Mouse (Mus musculus) forebrain, embryonic 15.5 days (tissue): Measurements from ENCODE around the gene Efcab2. TPM values are rescaled to one million over a fixed set of nuclear protein-coding genes. Genes with fewer than 3 reads are reported as not detected.

Experiments
- ATAC-seq: fragments of 200-750 bp; cut with Nextera tagmentation; replicated peaks from 2 replicates; pipeline ENCODE4 v1.8.0; 2017; ENCODE audit warnings: mild to moderate bottlenecking, moderate TSS enrichment, moderate library complexity
- H3K27ac ChIP-seq: fragments of 300-500 bp; sonication (generic); replicated peaks from 2 replicates; pipeline ENCODE4 v1.5.1; 2015; ENCODE audit warnings: mild to moderate bottlenecking, inconsistent platforms
- H3K27me3 ChIP-seq: fragments of 300-500 bp; sonication (generic); 2 replicates; pipeline ENCODE4 v1.6.1; 2015; ENCODE audit warnings: inconsistent platforms
- H3K36me3 ChIP-seq: fragments of 300-500 bp; sonication (generic); 2 replicates; pipeline ENCODE4 v1.6.1; 2015; ENCODE audit warnings: mild to moderate bottlenecking, inconsistent platforms
- H3K4me1 ChIP-seq: fragments of 300-500 bp; sonication (generic); 2 replicates; pipeline ENCODE4 v1.6.1; 2015; ENCODE audit warnings: inconsistent platforms
- H3K4me2 ChIP-seq: fragments of 300-500 bp; sonication (generic); replicated peaks from 2 replicates; pipeline ENCODE4 v1.6.1; 2015; ENCODE audit warnings: mild to moderate bottlenecking, inconsistent platforms
- H3K4me3 ChIP-seq: fragments of 300-500 bp; sonication (generic); 2 replicates; pipeline ENCODE4 v1.5.1; 2015; ENCODE audit warnings: mild to moderate bottlenecking, inconsistent platforms
- H3K9ac ChIP-seq: fragments of 300-500 bp; sonication (generic); replicated peaks from 2 replicates; pipeline ENCODE4 v1.6.1; 2015; ENCODE audit warnings: mild to moderate bottlenecking, inconsistent platforms
- H3K9me3 ChIP-seq: fragments of 300-500 bp; sonication (generic); 2 replicates; pipeline ENCODE4 v1.6.1; 2016; ENCODE audit warnings: inconsistent platforms
- WGBS: fragments of 180-500 bp; shearing (Covaris S2); methylation state at CpG from one replicate; pipeline ENCODE4 v1.1.7; 2015; ENCODE audit warnings: mixed read lengths; 5-methylcytosine and 5-hydroxymethylcytosine counted together
- polyA plus RNA-seq: library from polyadenylated mRNA; unstranded; fragments of >200 nt; fragmentation: Nextera tagmentation; extraction: Ambion mirVana; gene quantifications from 2 replicates; pipeline ENCODE4 v1.2.1, GENCODE M21; 2015

The Efcab2 gene
- 6.6 and 8.2 TPM in 2 replicates for polyA plus RNA-seq

DNA sequence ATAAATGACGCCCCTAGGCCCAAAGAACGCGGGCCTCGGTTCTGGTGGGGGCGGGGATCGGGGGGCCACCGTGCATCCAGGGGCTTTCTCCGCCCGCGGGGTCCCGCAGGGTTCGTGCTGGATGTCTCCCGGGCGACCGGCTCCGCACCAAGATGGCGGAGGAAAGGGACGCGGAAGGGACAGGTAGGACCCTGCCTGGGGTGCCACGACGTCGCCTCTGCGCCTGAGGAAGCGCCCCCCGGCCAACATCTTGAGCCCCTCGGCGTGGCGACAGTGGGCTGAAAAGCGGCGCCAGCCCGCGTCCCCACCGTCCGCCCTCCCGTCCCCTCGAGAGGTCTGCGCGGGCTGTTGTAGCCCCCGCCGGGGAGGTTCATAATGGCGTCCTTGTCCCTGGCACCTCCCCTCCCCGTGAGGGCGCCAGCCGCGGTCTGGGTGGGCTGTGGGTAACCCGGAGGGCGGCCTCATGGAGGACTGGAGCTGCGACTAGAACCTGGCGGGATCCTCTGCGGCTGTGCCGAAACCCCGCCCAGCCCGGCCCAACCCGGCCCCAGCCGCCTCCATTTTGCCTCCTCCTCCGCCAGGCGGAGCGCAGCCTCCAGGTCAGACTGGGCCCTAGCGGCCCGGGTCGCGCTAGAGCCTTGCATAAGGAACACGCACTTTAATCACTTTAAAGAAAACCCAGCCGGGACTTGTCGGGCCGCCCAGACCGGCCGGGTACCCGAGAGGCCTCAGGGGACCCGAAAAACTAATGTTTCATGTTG lies at the start of gene Efcab2:
TSS of gene Efcab2 (plus strand) at position 135 of the 761 bp plus-strand sequence.
- no peaks in the 10 kb centered on the region for H3K27me3 ChIP-seq
- peak within 1 kb of the TSS; percentile 77 for H3K4me3 ChIP-seq
- peak within 1 kb of the TSS; percentile 61 for H3K4me2 ChIP-seq
- 0 out of 2 replicates have a peak, but pooled peaks cover 3% of the 10 kb centered on the region for H3K4me1 ChIP-seq
- WGBS: under 1% methylated on average over 68 of the region's 70 CpGs
- no peaks in the 10 kb centered on the region for H3K36me3 ChIP-seq
- H3K27ac ChIP-seq: peak within 1 kb of the TSS; percentile 100
- peak; percentile 97 for ATAC-seq
- H3K9ac ChIP-seq: peak within 1 kb of the TSS; percentile 87
- H3K9me3 ChIP-seq: no peaks in the 10 kb centered on the region

DNA sequence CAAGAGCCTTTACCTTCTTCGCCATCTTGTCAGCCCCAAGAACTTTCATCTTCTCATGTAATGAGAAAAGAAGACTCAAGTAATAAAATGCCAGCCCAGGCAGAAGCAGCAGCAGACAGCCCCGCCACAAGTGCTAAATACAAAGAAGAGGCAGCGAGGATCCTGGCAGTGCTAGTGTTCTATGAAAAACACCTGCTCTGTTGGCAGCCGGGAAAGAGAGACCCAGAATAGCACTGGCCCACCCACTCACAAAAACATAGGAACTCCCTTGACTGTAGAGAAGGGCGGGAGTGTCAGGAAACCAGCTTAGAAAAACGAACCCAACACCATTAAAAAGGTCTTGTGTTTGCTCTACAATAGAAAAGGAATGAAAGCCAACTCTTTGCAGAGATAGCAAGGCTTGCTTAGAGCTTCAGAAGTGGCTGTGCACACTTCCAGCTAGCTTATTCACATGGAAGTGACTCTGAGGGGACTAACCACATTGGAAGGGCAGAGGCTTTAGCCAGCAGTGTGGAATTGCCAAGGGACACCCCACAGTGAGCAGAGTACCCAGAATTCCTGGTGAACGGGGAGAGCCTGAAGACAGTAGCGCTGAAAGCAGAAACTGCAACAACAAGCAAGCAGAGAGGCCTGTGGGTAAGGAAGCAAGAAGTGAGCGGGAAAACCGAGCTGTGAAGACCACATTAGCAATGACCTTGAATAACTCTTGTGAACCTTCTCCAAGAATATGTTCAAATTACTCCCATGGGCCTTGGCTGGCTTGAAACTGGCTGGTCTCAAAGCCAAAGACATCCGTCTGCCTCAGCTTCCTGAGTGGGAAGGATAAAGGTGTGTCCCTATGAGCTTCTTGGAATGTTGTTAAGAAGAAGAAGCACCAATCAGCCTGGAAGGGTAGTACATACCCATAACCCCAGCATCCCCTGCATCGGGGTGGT lies 47.8 kb upstream of the Efcab2 start:
- WGBS: 63% methylated on average over 12 of the region's 12 CpGs
- H3K4me3 ChIP-seq: no peak overlapping the region
- H3K27me3 ChIP-seq: no peaks in the 10 kb centered on the region
- H3K27ac ChIP-seq: no peak overlapping the region
- no peak overlapping the region for H3K4me2 ChIP-seq
- no peaks in the 10 kb centered on the region for H3K36me3 ChIP-seq
- no peaks in the 10 kb centered on the region for H3K4me1 ChIP-seq
- H3K9me3 ChIP-seq: no peaks in the 10 kb centered on the region
- ATAC-seq: no peak
- no peak overlapping the region for H3K9ac ChIP-seq

DNA sequence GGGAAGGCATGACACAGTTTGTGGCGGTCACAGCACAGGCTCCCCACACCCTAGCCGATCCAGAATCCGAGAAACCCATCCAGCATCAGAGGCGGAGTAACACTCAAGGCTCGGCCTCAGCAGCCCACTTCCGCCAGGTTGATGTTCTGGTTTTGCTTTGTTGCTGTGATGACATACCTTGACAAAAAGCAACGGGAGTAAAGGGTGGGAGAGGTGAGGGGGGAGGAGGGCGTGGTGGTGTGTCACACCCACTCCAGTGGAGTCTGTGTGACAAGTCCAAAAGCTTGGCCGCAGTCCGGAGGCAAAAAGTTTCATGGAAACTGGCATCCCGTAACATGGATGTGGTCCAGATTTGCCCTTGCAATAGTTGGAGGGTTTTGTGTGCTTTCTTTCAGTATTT lies 45.6 kb upstream of the Efcab2 start:
- 91% methylated on average over 11 of the region's 11 CpGs for WGBS
- Histone ChIP-seq H3K36me3 (no peaks in the 10 kb centered on the region), H3K4me1 (no peaks in the 10 kb centered on the region), H3K9ac (no peak overlapping the region), H3K27me3 (no peaks in the 10 kb centered on the region), H3K4me2 (no peak overlapping the region), H3K9me3 (no peaks in the 10 kb centered on the region), H3K27ac (no peak overlapping the region), H3K4me3 (no peak overlapping the region)
- no peak for ATAC-seq

DNA sequence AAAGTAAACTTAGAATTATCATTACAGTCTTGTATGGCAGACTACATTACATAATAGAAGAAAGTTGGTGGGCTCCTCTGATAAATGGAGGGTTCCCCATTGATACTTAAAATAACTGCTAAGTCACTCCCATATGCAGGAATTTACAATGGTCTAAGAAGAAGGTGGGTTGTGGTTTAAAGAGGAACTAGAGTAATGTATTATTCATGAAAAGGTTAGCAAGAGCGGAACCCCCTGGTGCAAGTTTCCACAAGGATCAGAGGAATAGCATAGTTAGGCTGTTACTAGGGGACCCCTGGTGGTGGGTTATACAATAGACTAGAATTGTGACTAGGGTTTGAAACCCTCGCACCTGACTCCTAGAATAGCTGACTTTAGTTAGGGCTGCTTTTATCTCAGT lies 45.2 kb upstream of the Efcab2 start:
- H3K9me3 ChIP-seq: no peaks in the 10 kb centered on the region
- no peak overlapping the region for H3K4me3 ChIP-seq
- no peaks in the 10 kb centered on the region for H3K36me3 ChIP-seq
- H3K4me2 ChIP-seq: no peak overlapping the region
- WGBS: 53% methylated on average over 2 of the region's 2 CpGs
- no peak overlapping the region for H3K27ac ChIP-seq
- no peak for ATAC-seq
- no peak overlapping the region for H3K9ac ChIP-seq
- no peaks in the 10 kb centered on the region for H3K27me3 ChIP-seq
- no peaks in the 10 kb centered on the region for H3K4me1 ChIP-seq

DNA sequence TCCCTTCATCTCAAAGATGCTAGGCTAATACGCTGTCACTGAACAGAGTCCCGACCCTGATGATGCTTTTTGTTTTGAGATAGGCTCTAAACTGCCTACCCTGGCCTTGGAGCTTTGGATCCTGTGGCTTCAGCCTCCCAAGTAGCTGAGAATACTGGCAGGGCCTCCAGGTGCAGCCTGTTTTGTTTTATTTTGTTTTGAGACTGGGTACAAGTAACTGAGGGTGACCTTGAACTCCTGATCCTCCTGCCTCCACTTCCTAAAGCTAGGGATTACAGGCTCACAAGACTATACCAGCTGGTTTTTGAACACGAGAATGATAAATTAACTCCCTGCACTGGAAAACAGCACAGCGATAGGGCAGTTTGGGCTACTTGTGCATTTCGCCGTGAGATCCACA lies 40.7 kb upstream of the Efcab2 start:
- Histone ChIP-seq H3K36me3 (no peaks in the 10 kb centered on the region), H3K9me3 (no peaks in the 10 kb centered on the region), H3K27ac (no peak overlapping the region), H3K4me3 (no peak overlapping the region), H3K9ac (no peak overlapping the region), H3K27me3 (no peaks in the 10 kb centered on the region), H3K4me1 (peaks cover 5% of the 10 kb centered on the region), H3K4me2 (no peak overlapping the region)
- 90% methylated on average over 6 of the region's 6 CpGs for whole genome bisulfite sequencing
- ATAC-seq: no peak

DNA sequence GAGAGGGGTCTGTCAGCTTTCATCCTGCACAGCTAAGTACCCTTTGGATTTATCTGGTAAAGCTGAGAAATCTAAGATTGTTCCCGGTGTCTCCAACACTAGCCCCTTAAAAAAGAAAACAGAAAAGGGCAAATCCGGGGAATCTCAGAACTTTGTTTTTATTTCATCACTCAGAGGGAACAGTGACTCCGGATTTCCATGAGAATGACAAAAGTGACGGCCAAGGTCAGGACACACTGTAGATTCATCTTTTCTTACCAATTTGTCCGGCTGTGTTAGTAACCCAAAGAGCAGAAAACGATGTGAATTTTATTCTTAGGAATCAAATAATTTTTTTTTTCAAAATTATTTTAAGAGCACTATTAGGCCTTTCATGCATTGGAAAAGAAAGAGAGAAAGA lies 37.8 kb upstream of the Efcab2 start:
- Histone ChIP-seq H3K4me2 (peak overlapping the region; percentile 78; the same call in 1 of the 2 replicates), H3K4me3 (no peak overlapping the region), H3K36me3 (no peaks in the 10 kb centered on the region), H3K9ac (no peak overlapping the region), H3K4me1 (peaks cover 5% of the 10 kb centered on the region), H3K9me3 (no peaks in the 10 kb centered on the region), H3K27me3 (no peaks in the 10 kb centered on the region), H3K27ac (peak overlapping the region; percentile 84; the same call in 1 of the 2 replicates)
- WGBS: 81% methylated on average over 6 of the region's 6 CpGs
- ATAC-seq: no peak

DNA sequence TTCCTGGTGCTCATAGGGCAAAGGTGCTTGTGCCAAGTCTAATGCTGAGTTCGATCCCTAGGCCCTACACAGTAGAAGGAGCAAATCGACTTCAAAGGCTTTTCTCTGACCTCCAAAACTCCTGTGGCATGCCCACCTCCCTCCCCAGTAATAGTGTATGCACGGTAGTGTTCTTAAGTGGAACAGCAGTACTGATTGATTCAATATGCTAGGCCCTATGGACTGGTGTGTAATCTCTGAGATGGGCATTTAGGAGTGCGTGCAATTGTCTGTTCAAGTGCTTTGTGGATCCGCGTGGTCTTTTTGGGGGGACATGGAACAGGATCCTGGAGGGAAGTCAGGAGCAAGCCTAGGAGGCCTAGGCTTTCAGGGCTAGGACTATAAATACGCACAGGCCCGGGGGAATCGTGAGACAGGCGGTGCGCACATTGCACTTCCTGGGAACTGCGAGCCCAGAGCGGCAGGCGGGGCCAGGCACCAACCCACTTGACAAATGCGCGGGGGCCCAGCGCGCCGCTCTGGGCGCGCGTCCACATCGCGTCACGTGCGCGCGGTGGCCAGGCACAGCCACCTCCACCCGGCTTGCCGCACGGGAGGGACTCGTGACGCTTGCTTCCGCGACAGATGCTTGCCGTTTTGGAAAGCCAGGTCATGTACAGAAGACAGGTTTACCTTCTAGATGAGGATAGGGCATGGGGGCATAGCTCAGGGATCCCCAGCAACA lies 37.2 kb upstream of the Efcab2 start:
- peak overlapping the region; percentile 78 for H3K4me2 ChIP-seq
- ATAC-seq: peak; percentile 96
- peaks cover 5% of the 10 kb centered on the region for H3K4me1 ChIP-seq
- peak overlapping the region; percentile 59 for H3K9ac ChIP-seq
- no peaks in the 10 kb centered on the region for H3K9me3 ChIP-seq
- peak overlapping the region; percentile 84 for H3K27ac ChIP-seq
- WGBS: 3% methylated on average over 36 of the region's 36 CpGs
- H3K36me3 ChIP-seq: no peaks in the 10 kb centered on the region
- H3K4me3 ChIP-seq: peak overlapping the region; percentile 51
- no peaks in the 10 kb centered on the region for H3K27me3 ChIP-seq

DNA sequence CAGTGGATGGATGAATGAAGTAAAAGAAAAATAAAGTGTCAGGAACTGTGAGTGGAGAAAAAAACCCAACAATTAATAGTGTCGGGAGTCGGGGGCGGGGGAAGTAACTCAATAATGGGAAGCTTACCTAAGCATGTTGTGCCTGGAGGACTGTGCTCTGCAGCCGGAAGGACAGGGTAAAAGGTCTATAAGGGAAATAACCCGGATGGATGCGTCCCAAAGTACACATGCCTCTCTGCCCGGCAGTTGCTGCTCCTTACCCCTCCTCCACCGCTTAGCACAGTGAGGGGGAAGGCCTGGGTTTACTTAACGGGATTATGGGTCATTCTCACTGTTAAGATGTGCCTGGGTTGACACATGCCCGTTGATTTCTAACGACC lies 36.6 kb upstream of the Efcab2 start:
- no peaks in the 10 kb centered on the region for H3K9me3 ChIP-seq
- no peaks in the 10 kb centered on the region for H3K27me3 ChIP-seq
- ATAC-seq: peak; percentile 81
- under 1% methylated on average over 11 of the region's 11 CpGs for WGBS
- H3K4me3 ChIP-seq: peak overlapping the region; percentile 51
- H3K4me2 ChIP-seq: peak overlapping the region; percentile 78
- peak overlapping the region; percentile 59 for H3K9ac ChIP-seq
- peaks cover 5% of the 10 kb centered on the region for H3K4me1 ChIP-seq
- H3K36me3 ChIP-seq: no peaks in the 10 kb centered on the region
- H3K27ac ChIP-seq: peak overlapping the region; percentile 84

DNA sequence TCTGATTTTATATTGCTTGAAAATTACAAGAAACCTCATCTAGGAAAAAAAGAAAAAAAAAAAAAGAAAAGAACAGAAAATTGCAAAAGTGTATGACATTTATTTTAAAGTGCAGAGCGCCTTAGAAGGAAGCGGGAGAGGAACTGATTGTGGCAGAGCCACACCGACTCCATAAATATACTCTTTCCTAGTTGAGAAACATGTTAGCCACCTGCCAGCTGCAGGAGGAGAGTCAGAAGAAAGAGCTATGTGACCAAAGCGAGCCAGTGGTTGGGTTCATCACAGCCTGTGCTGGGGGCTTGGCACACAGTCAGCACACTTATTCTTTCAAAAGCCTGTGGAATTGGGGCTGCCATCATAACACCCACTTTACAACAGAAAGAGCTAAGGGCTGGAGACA lies 33.2 kb upstream of the Efcab2 start:
- H3K36me3 ChIP-seq: no peaks in the 10 kb centered on the region
- H3K27me3 ChIP-seq: no peaks in the 10 kb centered on the region
- H3K4me1 ChIP-seq: peaks cover 5% of the 10 kb centered on the region
- no peak overlapping the region for H3K4me2 ChIP-seq
- no peaks in the 10 kb centered on the region for H3K9me3 ChIP-seq
- no peak overlapping the region for H3K27ac ChIP-seq
- no peak for ATAC-seq
- 89% methylated on average over 4 of the region's 4 CpGs for WGBS
- no peak overlapping the region for H3K9ac ChIP-seq
- H3K4me3 ChIP-seq: no peak overlapping the region

DNA sequence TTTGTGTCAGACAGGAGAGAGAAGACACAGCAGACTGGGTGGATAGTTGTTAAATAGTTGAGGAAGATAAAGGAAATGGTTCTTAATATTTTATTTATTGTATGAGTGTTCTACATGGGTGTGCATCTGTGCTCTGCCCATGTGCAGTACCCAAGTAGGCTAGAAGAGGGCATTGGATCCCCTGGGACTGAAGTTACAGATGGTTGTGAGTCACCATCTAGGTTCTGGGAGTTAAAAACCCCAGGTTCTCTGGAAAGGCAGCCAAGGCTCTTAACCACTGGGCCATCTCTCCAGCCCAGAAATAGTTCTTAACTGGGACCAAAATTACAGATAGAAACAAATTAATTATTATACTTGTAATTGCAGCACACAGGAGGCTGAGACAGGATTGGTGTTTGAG lies 30.5 kb upstream of the Efcab2 start:
- Histone ChIP-seq H3K36me3 (no peaks in the 10 kb centered on the region), H3K4me3 (no peak overlapping the region), H3K4me1 (no peaks in the 10 kb centered on the region), H3K27me3 (no peaks in the 10 kb centered on the region), H3K27ac (no peak overlapping the region), H3K9ac (no peak overlapping the region), H3K9me3 (no peaks in the 10 kb centered on the region), H3K4me2 (no peak overlapping the region)
- no peak for ATAC-seq

DNA sequence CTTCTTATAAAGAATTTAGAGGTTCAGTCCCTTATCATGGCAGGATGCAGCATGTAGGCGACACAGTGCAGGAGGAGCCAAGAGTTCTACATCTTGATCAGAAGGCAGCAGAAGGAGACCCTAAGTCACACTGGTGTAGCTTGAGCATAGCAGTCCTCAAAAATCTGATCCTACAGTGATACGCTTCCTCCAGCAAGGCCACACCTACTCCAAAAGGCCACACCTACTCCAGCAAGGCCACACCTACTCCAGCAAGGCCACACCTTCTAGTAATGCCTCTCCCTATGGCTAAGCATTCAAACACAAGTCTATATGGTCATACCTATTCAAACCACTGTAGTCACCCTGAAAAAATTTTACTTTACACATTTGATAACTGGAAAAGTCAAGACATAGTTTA lies 29.8 kb upstream of the Efcab2 start:
- Histone ChIP-seq H3K27me3 (no peaks in the 10 kb centered on the region), H3K4me2 (no peak overlapping the region), H3K36me3 (no peaks in the 10 kb centered on the region), H3K9me3 (no peaks in the 10 kb centered on the region), H3K9ac (no peak overlapping the region), H3K4me3 (no peak overlapping the region), H3K27ac (no peak overlapping the region), H3K4me1 (no peaks in the 10 kb centered on the region)
- WGBS: 91% methylated on average over 2 of the region's 2 CpGs
- no peak for ATAC-seq

DNA sequence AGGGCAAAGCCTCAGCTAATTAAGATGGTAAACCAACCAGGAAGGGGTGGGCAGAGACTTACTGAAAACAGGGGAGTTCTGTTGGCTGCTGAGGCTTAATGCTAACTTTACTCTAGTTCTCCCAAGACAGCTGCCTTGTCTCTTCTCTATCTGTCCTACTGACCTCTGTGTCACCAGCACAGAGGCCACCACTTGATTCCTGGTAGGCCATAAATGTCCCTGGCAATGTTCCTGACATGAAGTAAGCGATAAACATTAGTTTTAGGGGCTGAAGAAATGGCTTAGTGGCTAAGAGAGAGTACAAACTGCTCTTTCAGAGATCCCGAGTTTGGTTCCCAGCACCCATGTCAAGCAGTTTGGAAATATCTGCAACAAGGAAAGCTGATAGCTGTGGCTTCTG lies 29.0 kb upstream of the Efcab2 start:
- 82% methylated on average over 2 of the region's 2 CpGs for WGBS
- no peaks in the 10 kb centered on the region for H3K4me1 ChIP-seq
- no peaks in the 10 kb centered on the region for H3K27me3 ChIP-seq
- no peak overlapping the region for H3K9ac ChIP-seq
- H3K4me3 ChIP-seq: no peak overlapping the region
- ATAC-seq: no peak
- H3K9me3 ChIP-seq: no peaks in the 10 kb centered on the region
- H3K4me2 ChIP-seq: no peak overlapping the region
- H3K36me3 ChIP-seq: no peaks in the 10 kb centered on the region
- H3K27ac ChIP-seq: no peak overlapping the region
